Mouse (Mus musculus) embryonic facial prominence, embryonic 12.5 days (tissue): ENCODE measurements at regions not wholly inside any gene's neighbourhood (a gene's known extent, or its start where the extent isn't known, plus 50 kb on each side); places are given as distances from the start of the nearest gene placed in this dataset.

Source experiments
- ATAC-seq: fragments of 200-750 bp; cut with Nextera tagmentation; 2 replicates; pipeline ENCODE4 v1.8.0; 2017; ENCODE audit not compliant: insufficient number of reproducible peaks, insufficient read depth, low FRiP score, low TSS enrichment
- H3K27ac ChIP-seq: fragments of 300-500 bp; sonication (generic); 2 replicates; pipeline ENCODE4 v1.5.1; 2016; ENCODE audit warnings: mild to moderate bottlenecking
- H3K27me3 ChIP-seq: fragments of 300-500 bp; sonication (generic); 2 replicates; pipeline ENCODE4 v1.6.1; 2016; ENCODE audit warnings: mild to moderate bottlenecking, moderate library complexity
- H3K36me3 ChIP-seq: fragments of 300-500 bp; sonication (generic); 2 replicates; pipeline ENCODE4 v1.6.1; 2016; ENCODE audit warnings: mild to moderate bottlenecking
- H3K4me1 ChIP-seq: fragments of 300-500 bp; sonication (generic); 2 replicates; pipeline ENCODE4 v1.6.1; 2016
- H3K4me2 ChIP-seq: fragments of 300-500 bp; sonication (generic); replicated peaks from 2 replicates; pipeline ENCODE4 v1.6.1; 2016; ENCODE audit warnings: mild to moderate bottlenecking, moderate library complexity
- H3K4me3 ChIP-seq: fragments of 300-500 bp; sonication (generic); 2 replicates; pipeline ENCODE4 v1.5.1; 2016; ENCODE audit warnings: mild to moderate bottlenecking
- H3K9ac ChIP-seq: fragments of 300-500 bp; sonication (generic); 2 replicates; pipeline ENCODE4 v1.6.1; 2016; ENCODE audit warnings: mild to moderate bottlenecking, moderate library complexity
- H3K9me3 ChIP-seq: fragments of 300-500 bp; sonication (generic); 2 replicates; pipeline ENCODE4 v1.6.1; 2016; ENCODE audit warnings: mild to moderate bottlenecking, moderate library complexity
- WGBS: fragments of 180-500 bp; shearing (Covaris S2); methylation state at CpG from one replicate; pipeline ENCODE4 v1.1.7; 2016; 5-methylcytosine and 5-hydroxymethylcytosine counted together

DNA sequence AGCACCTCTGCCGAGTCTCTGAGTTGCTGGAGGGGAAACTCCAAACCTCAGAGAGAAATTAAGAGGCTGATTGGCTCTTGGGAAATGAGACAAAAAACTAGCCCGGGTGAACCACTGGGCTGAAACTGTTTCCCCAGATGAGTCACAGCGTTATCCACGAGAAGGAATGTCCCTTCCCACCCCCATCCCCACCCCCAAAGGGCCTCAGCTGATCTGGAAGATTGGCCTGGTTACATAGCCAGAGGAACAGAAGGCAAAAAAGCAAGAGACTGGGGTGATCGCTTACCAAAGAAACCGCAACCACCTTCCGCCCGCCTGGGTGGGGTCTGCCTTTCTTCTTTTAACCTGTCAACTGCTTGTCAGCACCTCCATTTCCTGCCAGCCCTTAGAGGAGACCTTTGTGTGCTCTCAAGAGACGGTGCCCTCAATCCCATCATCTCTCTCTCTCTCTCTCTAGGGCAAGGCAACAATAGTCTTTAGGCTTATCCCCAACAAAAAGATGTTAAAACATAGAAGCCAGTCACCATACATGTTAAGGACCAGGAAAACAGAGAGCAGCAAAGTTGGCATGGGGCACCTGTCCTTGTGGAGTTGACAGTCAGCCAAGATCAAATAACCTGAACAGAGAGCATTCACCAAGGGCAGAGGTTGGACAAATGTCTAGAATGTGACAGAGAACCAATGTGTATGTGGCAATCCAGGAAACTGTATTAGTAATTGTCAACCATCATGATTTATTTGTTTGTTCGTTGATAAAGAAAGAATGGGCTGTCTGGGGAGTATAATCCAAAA, 244.4 kb downstream of the Rplp1 start:
- no peak overlapping the region for H3K4me2 ChIP-seq
- no peak overlapping the region for H3K27ac ChIP-seq
- H3K36me3 ChIP-seq: no peaks in the 10 kb centered on the region
- H3K4me3 ChIP-seq: no peak overlapping the region
- H3K4me1 ChIP-seq: peaks cover 33% of the 10 kb centered on the region
- no peak overlapping the region for H3K9ac ChIP-seq
- WGBS: 43% methylated on average over 10 of the region's 10 CpGs
- H3K9me3 ChIP-seq: no peaks in the 10 kb centered on the region
- ATAC-seq: no peak
- no peaks in the 10 kb centered on the region for H3K27me3 ChIP-seq

DNA sequence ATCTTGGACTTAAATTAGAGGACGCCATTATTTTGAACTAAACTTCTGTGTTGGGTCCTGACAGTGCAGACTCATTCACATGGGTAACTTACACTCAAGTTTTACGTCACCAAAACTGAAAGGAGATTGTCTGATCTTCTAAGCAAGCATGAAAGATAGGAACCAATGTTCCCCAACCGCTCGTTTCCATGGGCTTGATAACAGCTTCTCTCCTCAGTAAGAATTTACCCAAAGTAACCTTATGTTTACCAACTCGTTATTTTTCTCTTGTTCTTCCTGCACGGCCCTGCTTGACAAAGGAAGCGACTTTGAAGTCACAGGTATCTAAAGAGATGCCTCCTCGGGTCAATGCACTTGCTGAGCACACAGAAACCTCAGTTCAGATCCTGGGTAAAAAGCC, 245.6 kb downstream of the Rplp1 start:
- no peak overlapping the region for H3K4me3 ChIP-seq
- H3K4me2 ChIP-seq: no peak overlapping the region
- ATAC-seq: no peak
- H3K9ac ChIP-seq: no peak overlapping the region
- H3K27ac ChIP-seq: no peak overlapping the region
- peaks cover 24% of the 10 kb centered on the region for H3K4me1 ChIP-seq
- WGBS: 85% methylated on average over 8 of the region's 8 CpGs
- no peaks in the 10 kb centered on the region for H3K9me3 ChIP-seq
- H3K27me3 ChIP-seq: no peaks in the 10 kb centered on the region
- H3K36me3 ChIP-seq: no peaks in the 10 kb centered on the region

DNA sequence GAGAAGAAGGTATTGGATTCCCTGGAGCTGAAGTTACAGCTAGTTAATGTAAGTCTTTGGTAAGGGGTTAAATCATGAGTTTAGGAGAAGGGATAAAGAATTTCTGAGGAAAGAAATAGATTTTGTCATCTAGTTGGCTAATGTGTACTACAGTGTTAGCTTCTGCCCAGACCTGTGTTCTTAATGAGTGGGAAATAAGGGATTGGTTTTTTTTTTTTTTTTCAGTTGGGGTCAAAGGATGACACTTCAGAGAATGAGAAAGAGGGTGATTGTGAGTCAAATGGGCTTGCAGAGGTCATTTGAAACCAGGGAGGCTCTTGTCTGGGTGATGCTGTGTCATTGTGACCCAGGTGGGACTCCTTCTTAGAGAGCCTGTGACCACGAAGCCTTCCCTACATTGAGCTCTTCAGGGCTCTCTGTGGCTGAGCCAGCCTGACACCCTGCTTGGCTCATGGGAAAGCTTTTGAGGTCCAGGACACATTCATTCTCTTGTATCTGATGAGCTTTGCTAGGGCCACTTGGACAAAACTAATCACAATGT, 246.1 kb downstream of the Rplp1 start:
- Histone ChIP-seq H3K4me2 (no peak overlapping the region), H3K27me3 (no peaks in the 10 kb centered on the region), H3K36me3 (no peaks in the 10 kb centered on the region), H3K9ac (no peak overlapping the region), H3K9me3 (no peaks in the 10 kb centered on the region), H3K4me3 (no peak overlapping the region), H3K4me1 (peaks cover 19% of the 10 kb centered on the region), H3K27ac (no peak overlapping the region)
- no peak for ATAC-seq
- 77% methylated on average over 1 of the region's 1 CpGs for WGBS

DNA sequence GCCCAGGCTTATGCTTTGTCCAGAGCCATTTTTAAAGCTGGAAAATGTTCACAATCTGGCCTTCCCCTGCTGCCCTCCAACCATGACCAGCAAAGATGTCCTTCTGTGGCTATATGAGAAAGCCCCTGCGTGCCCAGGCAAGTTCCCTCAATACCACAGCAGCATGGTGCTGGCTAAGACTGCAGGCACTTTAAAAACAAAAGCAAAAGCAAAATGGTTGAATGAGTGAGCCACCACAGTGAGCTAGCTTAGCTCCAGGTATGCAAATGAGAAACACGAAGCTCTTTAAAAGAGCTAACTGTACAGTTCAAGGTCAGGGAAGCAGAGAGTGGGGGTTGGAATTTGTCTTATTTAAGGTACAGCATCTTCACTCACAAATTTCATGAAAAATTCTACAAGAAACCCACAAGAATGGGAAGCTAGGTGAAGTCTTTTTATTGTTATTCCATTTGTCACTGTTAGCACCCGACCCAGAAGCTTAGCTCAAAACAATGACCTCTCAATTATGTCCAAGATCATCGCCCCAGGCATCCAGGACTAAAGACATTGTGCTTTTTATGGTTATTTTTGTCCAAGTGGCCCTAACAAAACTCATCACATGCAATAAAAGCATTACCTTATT, 246.8 kb downstream of the Rplp1 start:
- Histone ChIP-seq H3K4me1 (peaks cover 15% of the 10 kb centered on the region), H3K36me3 (no peaks in the 10 kb centered on the region), H3K9me3 (no peaks in the 10 kb centered on the region), H3K4me3 (no peak overlapping the region), H3K4me2 (no peak overlapping the region), H3K27ac (no peak overlapping the region), H3K9ac (no peak overlapping the region), H3K27me3 (no peaks in the 10 kb centered on the region)
- WGBS: 59% methylated on average over 4 of the region's 4 CpGs
- no peak for ATAC-seq

DNA sequence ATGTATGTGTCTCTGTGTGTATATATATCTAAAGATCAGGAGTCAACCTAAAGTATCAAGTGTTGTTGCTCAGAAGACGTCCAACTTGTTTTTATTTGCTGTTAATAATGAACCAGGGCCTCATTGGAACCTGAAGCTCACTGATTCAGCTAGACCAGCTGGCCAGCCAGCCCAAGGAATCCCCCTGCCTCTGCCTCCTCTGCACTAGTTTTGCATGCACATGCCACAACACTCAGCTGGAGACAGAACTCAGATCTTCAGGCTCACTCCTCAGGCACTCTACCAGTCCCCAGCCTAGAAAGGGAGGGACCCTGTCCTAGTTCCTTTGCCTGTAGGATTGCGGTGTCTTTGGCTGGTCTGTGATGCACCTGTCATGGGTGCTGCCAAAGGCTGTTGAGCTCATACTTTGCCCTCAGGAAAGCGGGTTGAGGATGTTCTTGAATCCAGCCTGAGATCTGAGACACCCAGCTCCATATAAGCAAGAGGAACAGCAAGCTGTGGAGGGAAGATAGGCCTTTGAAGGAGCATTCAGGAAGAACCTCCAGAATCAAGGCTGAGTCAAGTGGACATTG, 247.5 kb downstream of the Rplp1 start:
- Histone ChIP-seq H3K9me3 (no peaks in the 10 kb centered on the region), H3K4me3 (no peak overlapping the region), H3K4me1 (peaks cover 15% of the 10 kb centered on the region), H3K36me3 (no peaks in the 10 kb centered on the region), H3K27me3 (no peaks in the 10 kb centered on the region), H3K4me2 (no peak overlapping the region), H3K9ac (no peak overlapping the region), H3K27ac (no peak overlapping the region)
- WGBS: 83% methylated on average over 3 of the region's 3 CpGs
- ATAC-seq: no peak

DNA sequence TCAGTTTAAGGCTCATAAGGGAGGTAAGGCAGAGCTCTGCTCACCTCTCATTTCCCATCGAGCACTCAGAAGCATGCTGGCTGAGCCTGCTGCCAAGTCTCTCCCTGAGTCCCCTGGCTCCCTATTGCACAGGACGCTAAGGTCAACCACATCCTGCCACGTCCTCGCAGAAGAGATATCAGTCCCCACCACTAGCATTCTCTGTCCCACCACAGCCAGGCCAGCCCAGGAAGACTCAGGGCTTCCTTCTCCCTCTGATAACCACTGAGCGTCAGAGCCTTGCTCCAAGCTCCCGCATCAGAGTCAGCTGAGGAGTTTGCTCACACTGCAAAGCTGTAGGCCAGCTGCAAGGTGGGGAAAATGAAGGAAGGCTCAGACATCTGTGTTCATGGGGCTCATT, 248.2 kb downstream of the Rplp1 start:
- Histone ChIP-seq H3K4me1 (peaks cover 15% of the 10 kb centered on the region), H3K4me2 (no peak overlapping the region), H3K27ac (no peak overlapping the region), H3K27me3 (no peaks in the 10 kb centered on the region), H3K9me3 (no peaks in the 10 kb centered on the region), H3K36me3 (no peaks in the 10 kb centered on the region), H3K4me3 (no peak overlapping the region), H3K9ac (no peak overlapping the region)
- ATAC-seq: no peak
- WGBS: 82% methylated on average over 6 of the region's 6 CpGs

DNA sequence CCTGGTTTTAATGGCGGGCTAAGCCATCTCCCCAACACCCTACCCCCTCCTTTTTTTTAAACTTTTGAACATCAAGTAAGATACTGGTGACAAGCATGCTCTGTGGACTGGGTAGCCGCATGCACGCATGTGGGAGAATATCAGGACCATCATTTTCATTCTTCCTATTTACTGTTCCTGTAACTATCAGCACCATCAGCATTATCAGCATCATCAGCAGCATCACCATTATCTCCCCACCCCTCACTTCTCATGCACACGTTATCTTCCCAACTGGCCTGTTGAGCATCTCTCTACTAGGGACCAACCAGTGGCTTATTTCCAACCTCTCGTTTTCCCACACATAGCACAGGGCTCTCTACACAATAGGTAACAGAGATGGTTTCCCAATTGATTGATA, 249.1 kb downstream of the Rplp1 start:
- H3K4me1 ChIP-seq: peaks cover 14% of the 10 kb centered on the region

DNA sequence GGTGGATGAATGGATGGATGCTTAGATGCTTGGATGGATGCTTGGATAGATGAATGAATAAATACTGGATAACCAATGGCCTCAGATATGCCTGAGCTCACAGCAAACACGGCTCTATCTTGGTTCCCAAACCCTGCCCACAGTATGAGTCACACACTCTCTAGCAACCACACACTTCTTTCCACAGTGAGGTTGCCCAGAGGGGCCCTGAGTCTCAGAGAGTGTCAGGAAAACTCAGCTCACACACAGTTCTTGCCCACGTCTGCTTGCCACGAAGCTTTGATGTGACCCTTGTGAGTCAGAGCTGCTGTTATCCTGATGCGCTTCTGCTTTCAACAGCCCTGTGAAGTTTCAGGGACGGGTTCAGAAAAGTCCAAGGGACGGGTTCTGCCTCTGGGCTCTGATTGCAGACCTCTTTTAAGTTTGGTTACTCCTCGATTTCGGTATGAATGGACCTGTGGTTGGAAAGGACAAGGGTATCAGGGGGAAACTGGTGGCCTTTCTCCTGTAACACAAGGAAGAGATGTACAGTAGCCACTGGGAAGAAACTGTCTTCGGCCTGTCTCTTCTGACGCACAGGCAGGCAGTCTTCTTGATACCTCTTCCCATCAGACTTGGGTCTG, 250.2 kb downstream of the Rplp1 start:
- H3K9ac ChIP-seq: no peak overlapping the region
- no peaks in the 10 kb centered on the region for H3K9me3 ChIP-seq
- H3K4me2 ChIP-seq: no peak overlapping the region
- peaks cover 3% of the 10 kb centered on the region; the same call in 1 of the 2 replicates for H3K4me1 ChIP-seq
- no peaks in the 10 kb centered on the region for H3K27me3 ChIP-seq
- WGBS: 89% methylated on average over 10 of the region's 10 CpGs
- no peaks in the 10 kb centered on the region for H3K36me3 ChIP-seq
- H3K4me3 ChIP-seq: no peak overlapping the region
- no peak overlapping the region for H3K27ac ChIP-seq
- ATAC-seq: no peak

More for the DNA sequence above, 249.1 kb downstream of the Rplp1 start:
- H3K4me3 ChIP-seq: no peak overlapping the region
- H3K4me2 ChIP-seq: no peak overlapping the region
- H3K9me3 ChIP-seq: no peaks in the 10 kb centered on the region
- no peak overlapping the region for H3K9ac ChIP-seq
- H3K36me3 ChIP-seq: no peaks in the 10 kb centered on the region
- ATAC-seq: no peak
- no peaks in the 10 kb centered on the region for H3K27me3 ChIP-seq
- WGBS: 89% methylated on average over 5 of the region's 5 CpGs
- no peak overlapping the region for H3K27ac ChIP-seq

DNA sequence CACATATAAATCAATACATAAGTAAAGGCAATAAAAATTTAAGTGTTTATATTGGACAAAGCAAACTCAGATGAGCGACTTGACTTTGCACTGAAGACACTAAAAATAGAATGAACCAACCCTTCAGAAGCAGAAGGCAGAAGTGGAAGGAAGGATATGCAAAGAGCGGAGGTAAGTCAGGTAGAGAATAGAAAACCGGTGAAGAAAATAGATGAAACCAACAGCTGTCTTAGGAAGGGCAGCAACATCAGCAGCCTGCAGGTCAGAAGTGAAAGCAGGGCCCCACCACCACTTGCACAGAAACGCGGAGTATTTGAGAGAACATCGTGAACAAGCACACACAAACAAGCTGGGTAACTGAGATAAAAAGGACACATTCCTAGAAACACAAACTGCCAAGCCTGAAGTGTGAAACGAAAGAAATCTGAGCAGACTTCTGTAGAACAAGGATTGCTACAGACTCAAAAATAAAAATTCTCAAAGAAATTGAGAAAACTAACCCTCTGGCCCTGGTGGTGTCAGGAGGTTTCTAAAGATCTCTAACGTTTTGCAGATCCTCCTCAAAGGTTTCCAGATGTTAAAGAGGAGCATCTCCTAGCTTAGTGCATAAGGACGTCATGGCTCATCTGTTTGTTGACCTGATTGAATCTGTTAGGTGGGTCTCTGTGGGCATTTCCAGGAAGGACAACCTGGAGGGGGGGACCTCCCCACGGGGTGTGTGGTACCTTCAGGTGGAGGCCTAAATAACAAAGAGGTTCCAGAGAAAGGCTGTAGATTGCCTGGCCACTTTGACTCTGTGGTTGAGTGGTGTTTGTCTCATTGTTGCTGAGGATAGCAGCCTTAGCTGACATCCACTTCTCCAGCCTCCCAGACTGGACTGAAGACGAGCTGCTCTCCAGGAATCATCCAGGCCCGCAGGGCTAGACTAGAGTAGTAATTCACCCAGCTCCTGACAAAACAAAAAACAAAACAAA, 252.0 kb downstream of the Rplp1 start:
- no peak overlapping the region for H3K4me3 ChIP-seq
- no peaks in the 10 kb centered on the region for H3K27me3 ChIP-seq
- 63% methylated on average over 12 of the region's 12 CpGs for WGBS
- H3K9me3 ChIP-seq: no peaks in the 10 kb centered on the region
- H3K9ac ChIP-seq: no peak overlapping the region
- ATAC-seq: no peak
- H3K4me2 ChIP-seq: no peak overlapping the region
- no peak overlapping the region for H3K27ac ChIP-seq
- H3K4me1 ChIP-seq: peaks cover 1% of the 10 kb centered on the region; the same call in 1 of the 2 replicates
- H3K36me3 ChIP-seq: no peaks in the 10 kb centered on the region

DNA sequence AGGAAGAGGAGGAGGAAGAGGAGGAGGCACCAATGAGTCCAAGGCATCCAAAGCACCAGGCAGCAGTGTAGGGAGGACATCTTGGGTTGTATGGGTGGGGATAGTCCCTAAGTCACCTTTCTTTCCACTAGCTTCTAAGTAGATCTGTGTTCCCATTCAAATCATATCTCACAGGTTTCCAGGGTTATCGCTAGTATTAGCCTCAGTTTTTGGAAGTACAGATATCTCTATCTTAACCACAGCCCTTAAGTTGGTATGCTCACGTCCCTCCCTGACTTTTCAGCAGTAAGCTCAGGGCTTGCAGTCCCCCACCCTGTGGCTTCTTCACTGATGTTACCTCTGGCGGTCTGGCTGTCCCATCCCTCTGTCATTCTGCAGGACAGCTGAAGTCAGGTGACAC, 254.2 kb downstream of the Rplp1 start:
- Histone ChIP-seq H3K4me3 (no peak overlapping the region), H3K9me3 (no peaks in the 10 kb centered on the region), H3K27ac (no peak overlapping the region), H3K27me3 (no peaks in the 10 kb centered on the region), H3K36me3 (no peaks in the 10 kb centered on the region), H3K4me1 (no peaks in the 10 kb centered on the region), H3K4me2 (no peak overlapping the region), H3K9ac (no peak overlapping the region)
- ATAC-seq: no peak
- 81% methylated on average over 3 of the region's 3 CpGs for WGBS

DNA sequence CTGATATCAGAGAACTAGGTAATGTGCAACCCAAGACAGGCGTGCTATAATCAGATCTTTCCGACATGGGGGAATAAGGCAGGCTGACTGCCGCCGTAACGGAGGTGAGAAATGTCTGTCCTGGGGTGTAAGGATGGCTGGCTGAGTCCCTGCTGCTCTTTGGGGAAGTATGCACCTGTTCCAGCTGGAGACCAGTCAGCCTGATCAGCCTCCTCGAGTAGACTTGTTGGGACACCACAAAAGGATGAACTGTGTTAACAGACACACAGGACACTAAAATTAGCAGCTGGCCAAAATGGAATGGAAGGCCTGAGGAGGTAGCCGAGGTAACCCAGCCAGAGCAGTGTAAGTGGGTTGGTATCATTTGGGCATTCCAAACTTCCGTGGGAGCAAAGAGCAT, 256.3 kb downstream of the Rplp1 start:
- Histone ChIP-seq H3K27ac (no peak overlapping the region), H3K4me1 (no peaks in the 10 kb centered on the region), H3K4me2 (no peak overlapping the region), H3K27me3 (no peaks in the 10 kb centered on the region), H3K4me3 (no peak overlapping the region), H3K9ac (no peak overlapping the region), H3K36me3 (no peaks in the 10 kb centered on the region), H3K9me3 (no peaks in the 10 kb centered on the region)
- ATAC-seq: no peak
- 83% methylated on average over 8 of the region's 8 CpGs for WGBS
